Mouse (Mus musculus) hindbrain, embryonic 16.5 days (tissue): ENCODE results near the gene Cetn2. TPM values are rescaled to one million over a fixed set of nuclear protein-coding genes. Genes with fewer than 3 reads are reported as not detected.
A peak's percentile ranks its signal among the peaks of the same experiment; 100 is the strongest.

Experiments
- ATAC-seq: fragments of 200-750 bp; cut with Nextera tagmentation; 2 replicates; pipeline ENCODE4 v1.8.0; 2017; ENCODE audit warnings: moderate TSS enrichment, moderate library complexity
- H3K27ac ChIP-seq: fragments of 300-500 bp; sonication (generic); 2 replicates; pipeline ENCODE4 v1.5.1; 2014; ENCODE audit warnings: low read depth, mild to moderate bottlenecking, control low read depth, low read length, moderate library complexity
- H3K27me3 ChIP-seq: fragments of 300-500 bp; sonication (generic); replicated peaks from 2 replicates; pipeline ENCODE4 v1.6.1; 2014; ENCODE audit warnings: low read length; ENCODE audit not compliant: control insufficient read depth, insufficient read depth
- H3K36me3 ChIP-seq: fragments of 300-500 bp; sonication (generic); 2 replicates; pipeline ENCODE4 v1.6.1; 2014; ENCODE audit warnings: mild to moderate bottlenecking, low read length, moderate library complexity, mixed read lengths; ENCODE audit not compliant: control insufficient read depth, insufficient read depth
- H3K4me1 ChIP-seq: fragments of 300-500 bp; sonication (generic); 2 replicates; pipeline ENCODE4 v1.6.1; 2014; ENCODE audit warnings: low read depth, low read length; ENCODE audit not compliant: control insufficient read depth, insufficient read depth
- H3K4me2 ChIP-seq: fragments of 300-500 bp; sonication (generic); 2 replicates; pipeline ENCODE4 v1.6.1; 2014; ENCODE audit warnings: mild to moderate bottlenecking, low read length, control low read depth, moderate library complexity
- H3K4me3 ChIP-seq: fragments of 300-500 bp; sonication (generic); 2 replicates; pipeline ENCODE4 v1.5.1; 2014; ENCODE audit warnings: mild to moderate bottlenecking, low read length, control low read depth, moderate library complexity
- H3K9ac ChIP-seq: fragments of 300-500 bp; sonication (generic); 2 replicates; pipeline ENCODE4 v1.6.1; 2014; ENCODE audit warnings: low read depth, mild to moderate bottlenecking, control low read depth, low read length, moderate library complexity
- H3K9me3 ChIP-seq: fragments of 300-500 bp; sonication (generic); 2 replicates; pipeline ENCODE4 v1.6.1; 2014; ENCODE audit warnings: mild to moderate bottlenecking, low read length, moderate library complexity; ENCODE audit not compliant: control insufficient read depth
- WGBS: fragments of 180-500 bp; shearing (Covaris S2); extraction: QIAGEN DNeasy Blood & Tissue Kit; methylation state at CpG from one replicate; pipeline ENCODE4 v1.1.7; 2014; 5-methylcytosine and 5-hydroxymethylcytosine counted together
- polyA plus RNA-seq: library from polyadenylated mRNA; unstranded; fragments of >200 nt; fragmentation: Nextera tagmentation; extraction: Ambion mirVana; gene quantifications from 2 replicates; pipeline ENCODE4 v1.2.1, GENCODE M21; 2015

The Cetn2 gene
- polyA plus RNA-seq, 1 experiment from 2014 or later: 70.1 TPM

DNA sequence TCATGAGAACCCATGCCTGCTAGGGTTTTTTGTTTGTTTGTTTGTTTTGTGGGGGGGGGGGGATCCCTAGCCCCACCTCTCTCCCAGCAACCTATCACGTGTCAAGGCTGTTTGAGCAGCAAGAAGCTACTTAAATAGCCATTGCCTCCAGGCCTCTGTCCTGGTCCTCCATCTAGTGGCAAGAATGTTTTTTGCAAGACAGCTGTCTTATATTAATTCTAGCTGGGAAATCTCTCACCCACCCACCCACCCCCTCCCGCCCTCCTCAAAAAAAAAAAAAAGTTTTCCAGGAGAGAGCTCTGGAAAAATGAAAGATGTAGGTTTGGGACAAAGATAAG, 9.8 kb downstream of the Cetn2 start:
- Histone ChIP-seq H3K4me3 (no peak overlapping the region), H3K4me1 (no peaks in the 10 kb centered on the region), H3K36me3 (peaks cover 2% of the 10 kb centered on the region; the same call in 1 of the 2 replicates), H3K27ac (no peak overlapping the region), H3K4me2 (0 out of 2 replicates have a peak overlapping the region, but pooled peaks have one; percentile 9), H3K9ac (no peak overlapping the region), H3K27me3 (no peaks in the 10 kb centered on the region), H3K9me3 (no peaks in the 10 kb centered on the region)
- peak; percentile 86 for ATAC-seq
- WGBS: 21% methylated on average over 2 of the region's 2 CpGs

DNA sequence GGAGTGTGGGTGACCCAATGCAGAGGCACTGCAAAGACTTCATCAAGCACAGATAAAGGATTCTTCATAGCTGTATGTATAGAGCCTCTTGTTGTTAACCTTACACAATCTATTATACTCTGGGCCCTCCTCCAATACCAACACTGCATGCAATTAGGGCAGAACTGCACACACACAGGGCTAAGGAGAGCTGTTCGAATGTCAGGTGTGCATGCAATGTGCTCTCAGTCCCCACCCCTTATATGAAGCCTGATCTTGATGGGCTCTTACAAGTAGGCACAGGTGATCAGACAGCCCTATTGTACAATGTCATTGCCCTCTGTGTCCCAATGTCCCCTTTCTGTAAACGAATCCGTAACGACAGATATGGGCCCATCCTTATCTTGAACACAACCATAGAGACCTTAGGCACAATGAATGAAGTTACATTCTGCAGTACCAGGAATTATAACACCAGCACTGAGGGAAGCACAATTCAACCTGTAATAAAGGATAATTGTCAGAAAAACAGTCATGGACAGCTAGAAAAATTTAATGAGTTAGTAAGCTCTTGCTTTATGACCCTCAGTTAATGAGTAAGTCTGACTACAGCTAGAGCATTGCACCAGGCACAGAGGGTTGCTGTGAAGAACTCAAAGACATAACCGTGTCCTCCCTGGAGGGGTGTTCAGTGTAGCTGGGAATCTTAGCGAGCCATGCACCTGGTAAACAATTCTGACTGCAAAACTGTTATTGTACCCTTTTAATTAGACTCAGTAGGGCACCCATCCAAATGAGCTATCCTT, 10.4 kb downstream of the Cetn2 start:
- 69% methylated on average over 6 of the region's 6 CpGs for WGBS
- H3K27me3 ChIP-seq: no peaks in the 10 kb centered on the region
- H3K4me1 ChIP-seq: no peaks in the 10 kb centered on the region
- no peaks in the 10 kb centered on the region for H3K36me3 ChIP-seq
- no peak overlapping the region for H3K4me3 ChIP-seq
- H3K9ac ChIP-seq: no peak overlapping the region
- peak; percentile 82 for ATAC-seq
- H3K9me3 ChIP-seq: no peaks in the 10 kb centered on the region
- H3K4me2 ChIP-seq: 0 out of 2 replicates have a peak overlapping the region, but pooled peaks have one; percentile 9
- no peak overlapping the region for H3K27ac ChIP-seq

DNA sequence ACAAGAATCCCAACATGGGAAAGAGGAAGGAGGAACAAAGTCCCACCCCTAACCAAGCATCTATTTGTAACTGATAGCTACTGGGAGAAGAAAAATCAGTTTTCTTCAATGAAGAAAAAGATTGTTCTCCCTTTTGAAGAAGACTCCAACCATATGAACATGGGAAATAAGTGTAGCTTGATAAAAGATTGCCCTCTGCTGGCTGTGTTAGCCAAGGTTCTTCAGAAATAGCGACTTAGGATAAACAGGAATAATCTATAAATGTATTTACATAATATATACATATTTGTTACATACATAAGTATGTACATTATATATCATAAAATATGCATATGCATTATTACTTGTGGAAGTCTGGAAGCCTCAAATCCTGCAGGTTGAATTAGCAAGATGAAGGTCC, 15.7 kb downstream of the Cetn2 start:
- Histone ChIP-seq H3K36me3 (no peaks in the 10 kb centered on the region), H3K4me3 (no peak overlapping the region), H3K27me3 (no peaks in the 10 kb centered on the region), H3K4me1 (no peaks in the 10 kb centered on the region), H3K9ac (no peak overlapping the region), H3K9me3 (no peaks in the 10 kb centered on the region), H3K4me2 (no peak overlapping the region), H3K27ac (no peak overlapping the region)
- ATAC-seq: no peak
- WGBS: 30% methylated on average over 1 of the region's 1 CpGs

DNA sequence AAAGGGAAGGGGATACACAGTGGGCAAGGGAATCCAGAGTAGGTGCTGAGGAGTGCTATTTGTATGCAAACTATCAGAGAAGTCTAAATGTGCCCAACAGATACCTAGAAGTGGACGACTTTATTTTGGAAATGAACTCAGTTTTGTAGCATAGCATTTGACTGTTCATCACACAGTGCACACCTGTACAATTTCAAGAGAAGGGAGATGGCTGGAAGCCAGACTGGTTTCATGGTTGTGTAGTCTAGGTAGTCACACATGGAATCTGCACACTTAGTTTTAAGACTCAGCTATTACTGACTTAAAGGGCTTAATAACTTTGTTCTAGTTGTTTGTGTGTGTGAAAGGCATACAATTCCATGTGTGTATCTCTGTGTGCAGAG, 22.2 kb downstream of the Cetn2 start:
- no peaks in the 10 kb centered on the region for H3K27me3 ChIP-seq
- H3K4me2 ChIP-seq: peak overlapping the region; percentile 27; the same call in 1 of the 2 replicates
- no peaks in the 10 kb centered on the region for H3K36me3 ChIP-seq
- H3K9me3 ChIP-seq: no peaks in the 10 kb centered on the region
- WGBS: 17% methylated on average over 1 of the region's 1 CpGs
- peaks cover 4% of the 10 kb centered on the region; the same call in 1 of the 2 replicates for H3K4me1 ChIP-seq
- H3K27ac ChIP-seq: peak overlapping the region; percentile 12
- H3K4me3 ChIP-seq: no peak overlapping the region
- no peak overlapping the region for H3K9ac ChIP-seq
- no peak; the same call in 1 of the 2 replicates for ATAC-seq

DNA sequence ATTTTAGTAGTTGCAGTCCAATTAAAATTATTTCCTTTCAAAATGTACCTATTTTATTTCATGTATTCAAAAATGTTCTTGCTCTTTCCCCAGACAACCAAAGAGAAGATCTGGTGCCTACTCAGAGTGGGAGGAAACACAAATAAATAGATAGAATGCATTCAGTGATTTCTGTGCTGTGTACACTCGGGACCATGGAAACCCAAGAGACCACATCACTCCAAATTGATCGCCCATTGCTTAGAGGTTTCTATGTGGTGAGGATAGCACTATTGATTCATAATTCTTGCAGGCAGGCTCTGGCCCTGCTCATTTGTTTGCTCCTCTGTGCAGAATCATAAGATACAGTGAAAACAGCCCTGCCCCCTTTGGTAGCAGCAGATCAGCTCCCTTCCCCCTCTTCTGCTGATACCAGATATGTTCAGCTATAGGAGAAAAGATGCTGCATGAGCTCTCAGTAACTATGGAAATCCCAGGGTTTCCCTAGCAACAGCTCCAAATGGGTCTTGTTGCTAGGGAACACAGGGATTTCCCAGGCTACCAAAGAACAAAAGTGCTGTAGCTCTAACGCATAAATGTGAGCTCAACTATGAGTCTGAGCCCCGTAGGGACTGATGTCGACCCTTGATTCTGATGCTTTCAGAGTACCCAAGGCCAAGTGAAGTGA, 22.7 kb downstream of the Cetn2 start:
- H3K27me3 ChIP-seq: no peaks in the 10 kb centered on the region
- H3K4me1 ChIP-seq: peaks cover 4% of the 10 kb centered on the region; the same call in 1 of the 2 replicates
- H3K36me3 ChIP-seq: no peaks in the 10 kb centered on the region
- ATAC-seq: peak; percentile 98
- no peaks in the 10 kb centered on the region for H3K9me3 ChIP-seq
- peak overlapping the region; percentile 27 for H3K4me2 ChIP-seq
- H3K9ac ChIP-seq: no peak overlapping the region
- peak overlapping the region; percentile 61 for H3K27ac ChIP-seq
- 33% methylated on average over 5 of the region's 5 CpGs for WGBS
- no peak overlapping the region for H3K4me3 ChIP-seq

Other genes with a start within 250 kb of the Cetn2 start
- gene Gabrq, start 93.2 kb downstream of the Cetn2 start, polyA plus RNA-seq: 4.5 and 4.7 TPM in 2 replicates
- 51.2 and 54.5 TPM in 2 replicates for gene Nsdhl, start 146 bp upstream of the Cetn2 start, polyA plus RNA-seq
- gene Zfp185, start 68.9 kb upstream of the Cetn2 start, polyA plus RNA-seq: 1.3 and 2.0 TPM in 2 replicates
- gene Pnma5, start 118.7 kb upstream of the Cetn2 start, polyA plus RNA-seq: 0.16 and 0.43 TPM in 2 replicates
- gene Pnma3, start 146.4 kb upstream of the Cetn2 start, polyA plus RNA-seq: 4.4 and 6.6 TPM in 2 replicates
- gene Xlr4a, start 164.1 kb upstream of the Cetn2 start, polyA plus RNA-seq: 0.29 TPM in 1 of 2 replicates, not detected in the other
- 4.1 and 4.2 TPM in 2 replicates for gene Xlr3a, start 178.7 kb upstream of the Cetn2 start, polyA plus RNA-seq
- 0.72 and 1.9 TPM in 2 replicates for gene Gm14685, start 198.6 kb upstream of the Cetn2 start, polyA plus RNA-seq
- gene Xlr5b, start 230.4 kb upstream of the Cetn2 start, polyA plus RNA-seq: not detected in 2 replicates
- 0.38 and 1.0 TPM in 2 replicates for gene DXBay18, start 231.0 kb upstream of the Cetn2 start, polyA plus RNA-seq